Mouse (Mus musculus): ENCODE results near the gene Gba. TPM values are rescaled to one million over a fixed set of nuclear protein-coding genes. Genes with fewer than 3 reads are reported as not detected.

The Gba gene
- total and polyA plus RNA-seq, 3 experiments, result 63.6 to 65.3 (median 64.1) TPM

DNA sequence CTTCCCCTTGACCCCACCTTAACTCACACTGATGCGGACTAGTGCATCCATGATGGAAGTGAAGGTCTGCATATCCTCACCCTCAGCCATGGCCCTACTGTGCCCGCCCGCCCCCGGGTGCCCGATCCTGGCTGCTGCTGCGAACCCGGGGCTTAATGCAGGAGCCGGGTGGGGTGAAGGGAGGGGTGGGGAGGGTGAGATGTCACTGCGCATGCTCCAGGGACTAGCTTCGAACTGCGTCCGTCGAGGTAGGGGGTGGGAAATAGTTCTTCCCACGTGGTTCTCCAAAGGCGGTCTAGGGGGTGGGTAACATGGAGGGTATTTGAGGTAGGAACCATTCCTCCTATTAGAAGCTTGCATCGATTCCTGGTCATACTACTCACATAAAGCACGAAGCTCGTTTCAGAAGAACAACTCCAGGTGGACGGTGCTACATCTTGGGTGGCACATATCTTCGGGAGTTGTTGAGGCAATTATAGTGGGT is 43.0 kb downstream of the Gba start, which contains the start of gene Krtcap2:
Gene Krtcap2 (plus strand): TSS at position 279 of the 484 bp plus-strand sequence.
- no peaks in the 10 kb centered on the region for H3K27me3 ChIP-seq (replicated peaks)
- peaks cover 22 to 41% of the 10 kb centered on the region in 2 experiments for H3K36me3 ChIP-seq (replicated peaks in 1 of 2; ENCODE audit: control insufficient read depth in 1 of 2, insufficient read depth in 1 of 2, low read length in 1 of 2)
- dilution Hi-C loops (cut with MboI; ENCODE audit: extremely low pct_ligation_motif_present, extremely low pct_unique_long_range_greater_than_20kb, low sequenced_read_pairs), result no loop called here
- TF ChIP-seq USF2 (conservative IDR thresholded peaks at IDR 0.05; ENCODE audit: low read depth, low read length) (peak; percentile 49; the same call in 1 of the 2 replicates), ZC3H11A (IDR thresholded peaks at IDR 0.05; ENCODE audit: low read depth, low read length) (no peak), BHLHE40 (IDR thresholded peaks at IDR 0.05; ENCODE audit: low read depth, low read length) (no peak), POLR2A (IDR thresholded peaks at IDR 0.05; ENCODE audit: low read depth, low read length) (no peak), EP300 (IDR thresholded peaks at IDR 0.05; ENCODE audit: low read length) (no peak), CHD2 (IDR thresholded peaks at IDR 0.05; ENCODE audit: low read length) (no peak), RCOR1 (conservative IDR thresholded peaks at IDR 0.05; ENCODE audit: low read depth, low read length) (no peak), MXI1 (IDR thresholded peaks at IDR 0.05; ENCODE audit: low read depth, low read length) (peak; percentile 79), HCFC1 (IDR thresholded peaks at IDR 0.05; ENCODE audit: low read depth, low read length) (no peak), POLR2AphosphoS2 (IDR thresholded peaks at IDR 0.05; ENCODE audit: low read depth, low read length) (no peak), MEF2A (IDR thresholded peaks at IDR 0.05; ENCODE audit: borderline replicate concordance, low read depth, low read length) (peak; percentile 20; the same call in 1 of the 2 replicates), ZMIZ1 (IDR thresholded peaks at IDR 0.05; ENCODE audit: low read depth, low read length) (no peak), MYC (IDR thresholded peaks at IDR 0.05; ENCODE audit: low read depth, low read length) (no peak; the same call in 1 of the 2 replicates), ETS1 (conservative IDR thresholded peaks at IDR 0.05; ENCODE audit: low read depth, low read length) (no peak), ZNF384 (IDR thresholded peaks at IDR 0.05; ENCODE audit: low read depth, low read length) (no peak), CHD1 (IDR thresholded peaks at IDR 0.05; ENCODE audit: low read depth, low read length) (no peak), IRF4 (IDR thresholded peaks at IDR 0.05; ENCODE audit: low read depth, low read length) (no peak), JUND (conservative IDR thresholded peaks at IDR 0.05; ENCODE audit: low read depth, low read length) (no peak), SIN3A (IDR thresholded peaks at IDR 0.05; ENCODE audit: low read length) (no peak), ELF1 (IDR thresholded peaks at IDR 0.05; ENCODE audit: low read depth, low read length) (no peak), USF1 (IDR thresholded peaks at IDR 0.05; ENCODE audit: low read depth, low read length) (peak; percentile 37; the same call in 1 of the 2 replicates), E2F4 (IDR thresholded peaks at IDR 0.05; ENCODE audit: insufficient replicate concordance, low read depth, low read length) (no peak), CTCF (conservative IDR thresholded peaks at IDR 0.05 in 1 of 2, IDR thresholded peaks at IDR 0.05 in 1 of 2; ENCODE audit: low read depth in 2 of 2, low read length in 2 of 2) (no peak), TCF12 (IDR thresholded peaks at IDR 0.05; ENCODE audit: low read depth, low read length) (no peak), KAT2A (IDR thresholded peaks at IDR 0.05; ENCODE audit: insufficient replicate concordance, low read length) (no peak), MAX (IDR thresholded peaks at IDR 0.05; ENCODE audit: low read length) (peak; percentile 95), TBP (conservative IDR thresholded peaks at IDR 0.05; ENCODE audit: low read depth, low read length) (no peak), UBTF (IDR thresholded peaks at IDR 0.05; ENCODE audit: low read depth, low read length) (no peak), GABPA (IDR thresholded peaks at IDR 0.05; ENCODE audit: insufficient replicate concordance, low read depth, low read length) (no peak), SMC3 (IDR thresholded peaks at IDR 0.05; ENCODE audit: low read depth, low read length) (no peak), MAFK (IDR thresholded peaks at IDR 0.05; ENCODE audit: insufficient replicate concordance, low read length) (no peak), MAZ (IDR thresholded peaks at IDR 0.05; ENCODE audit: low read depth, low read length) (peak; percentile 75), NELFE (IDR thresholded peaks at IDR 0.05; ENCODE audit: low read depth, low read length) (no peak), NRF1 (IDR thresholded peaks at IDR 0.05; ENCODE audit: low read depth, low read length) (peak; percentile 90), RAD21 (IDR thresholded peaks at IDR 0.05; ENCODE audit: low read depth, low read length) (no peak), ZKSCAN1 (IDR thresholded peaks at IDR 0.05; ENCODE audit: borderline replicate concordance, low read depth, low read length) (no peak), PAX5 (IDR thresholded peaks at IDR 0.05; ENCODE audit: low read length) (no peak), JUN (IDR thresholded peaks at IDR 0.05; ENCODE audit: insufficient read depth, low read depth, low read length) (no peak)
- DNase-seq (ENCODE audit: extremely low read depth), result peak; percentile 60
- H3K4me1 ChIP-seq (ENCODE audit: control insufficient read depth in 1 of 2, insufficient read depth in 2 of 2), result peaks cover 6 to 64% of the 10 kb centered on the region in 2 experiments
- H3K79me2 ChIP-seq (replicated peaks; ENCODE audit: control insufficient read depth, extremely low read depth, insufficient read depth, poor library complexity, severe bottlenecking), result peaks cover 17% of the 10 kb centered on the region
- peak within 1 kb of the TSS; percentile 75 to 84 (median 80) for H3K4me3 ChIP-seq (replicated peaks in 1 of 3; ENCODE audit: low read depth in 2 of 3, low read length in 2 of 3, poor library complexity in 1 of 3)
- H3K27ac ChIP-seq (ENCODE audit: insufficient read depth, low read depth), result peak within 1 kb of the TSS; percentile 48
- peak within 1 kb of the TSS; percentile 90 for H3K9ac ChIP-seq (ENCODE audit: insufficient read depth, low read depth)
- peak within 1 kb of the TSS; percentile 87 for H3K4me2 ChIP-seq (ENCODE audit: insufficient read depth, low read depth, poor library complexity, severe bottlenecking)
- no peaks in the 10 kb centered on the region for H3K9me3 ChIP-seq (replicated peaks; ENCODE audit: low read length)
- in situ Hi-C loops (cut with MboI; ENCODE audit: low pct_ligation_motif_present, low pct_unique_long_range_greater_than_20kb, low sequenced_read_pairs), result loop anchor here (5.0 kb wide), 1 partner anchor 52 kb away; no protein-coding TSS in a partner anchor

All from CH12.LX (cell line).